Mouse (Mus musculus) E14TG2a.4 (cell line): Measurements from ENCODE around the gene Dpf2.

ENCODE experiments used
- H3K27me3 ChIP-seq: 2 replicates; pipeline ENCODE4 v1.6.1; 2014; ENCODE audit warnings: low read length, control low read depth; ENCODE audit not compliant: insufficient read depth
- H3K36me3 ChIP-seq: 2 replicates; pipeline ENCODE4 v1.6.1; 2014; ENCODE audit warnings: low read length, control low read depth; ENCODE audit not compliant: insufficient read depth
- H3K4me1 ChIP-seq: replicated peaks from 2 replicates; pipeline ENCODE4 v1.6.1; 2014; ENCODE audit warnings: low read depth, low read length, control low read depth
- H3K4me3 ChIP-seq: replicated peaks from 2 replicates; pipeline ENCODE4 v1.5.1; 2014; ENCODE audit warnings: mild to moderate bottlenecking, low read length
- H3K9me3 ChIP-seq: 2 replicates; pipeline ENCODE4 v1.6.1; 2014; ENCODE audit warnings: low read length, control low read depth
- CTCF ChIP-seq: conservative IDR thresholded peaks from 2 replicates; pipeline ENCODE4 v1.5.1; 2014; ENCODE audit warnings: low read length
- NANOG ChIP-seq: IDR thresholded peaks from 2 replicates; pipeline ENCODE4 v1.6.1; 2014; ENCODE audit warnings: borderline replicate concordance, low read length, mixed read lengths
- POU5F1 ChIP-seq: IDR thresholded peaks from 2 replicates; pipeline ENCODE4 v1.6.1; 2014; ENCODE audit warnings: low read length, borderline replicate concordance

The Dpf2 gene

GRCm38 (mm10) chr19:5939715-5940114 lies 26.9 kb upstream of the Dpf2 start:
- Histone ChIP-seq H3K36me3 (peaks cover 63% of the 10 kb centered on the region), H3K27me3 (peaks cover 10% of the 10 kb centered on the region; the same call in 1 of the 2 replicates), H3K4me3 (0 out of 2 replicates have a peak overlapping the region, but pooled peaks have one; percentile 4), H3K9me3 (no peaks in the 10 kb centered on the region), H3K4me1 (peaks cover 59% of the 10 kb centered on the region)
- TF ChIP-seq NANOG = no peak
- no peak for TF ChIP-seq POU5F1
- TF ChIP-seq CTCF = no peak

- no peak for TF ChIP-seq CTCF
- TF ChIP-seq POU5F1 = no peak
- no peak for TF ChIP-seq NANOG
- Histone ChIP-seq H3K4me3 (no peak overlapping the region), H3K36me3 (peaks cover 51% of the 10 kb centered on the region), H3K9me3 (no peaks in the 10 kb centered on the region), H3K27me3 (peaks cover 11% of the 10 kb centered on the region; the same call in 1 of the 2 replicates), H3K4me1 (peaks cover 47% of the 10 kb centered on the region)
Observed at GRCm38 (mm10) chr19:5938516-5938915, 25.7 kb upstream of the Dpf2 start.

- TF ChIP-seq CTCF (no peak), POU5F1 (no peak)
- no peaks in the 10 kb centered on the region for H3K9me3 ChIP-seq
- H3K36me3 ChIP-seq = peaks cover 45% of the 10 kb centered on the region
- H3K27me3 ChIP-seq = peaks cover 11% of the 10 kb centered on the region; the same call in 1 of the 2 replicates
- 0 out of 2 replicates have a peak overlapping the region, but pooled peaks have one; percentile 20 for H3K4me3 ChIP-seq
- H3K4me1 ChIP-seq = peaks cover 45% of the 10 kb centered on the region
Observed at GRCm38 (mm10) chr19:5937836-5938406, 25.1 kb upstream of the Dpf2 start.

- no peaks in the 10 kb centered on the region for H3K9me3 ChIP-seq
- H3K4me3 ChIP-seq = 0 out of 2 replicates have a peak overlapping the region, but pooled peaks have one; percentile 20
- peaks cover 45% of the 10 kb centered on the region for H3K4me1 ChIP-seq
- no peak for TF ChIP-seq POU5F1
- TF ChIP-seq CTCF = no peak
- no peak for TF ChIP-seq NANOG
- H3K27me3 ChIP-seq = peaks cover 14% of the 10 kb centered on the region; the same call in 1 of the 2 replicates
- H3K36me3 ChIP-seq = peaks cover 38% of the 10 kb centered on the region
Observed at GRCm38 (mm10) chr19:5937095-5937835, 24.5 kb upstream of the Dpf2 start.

GRCm38 (mm10) chr19:5935691-5936090 lies 22.9 kb upstream of the Dpf2 start:
- Histone ChIP-seq H3K36me3 (peaks cover 22% of the 10 kb centered on the region), H3K4me1 (peaks cover 44% of the 10 kb centered on the region), H3K27me3 (peaks cover 14% of the 10 kb centered on the region; the same call in 1 of the 2 replicates), H3K9me3 (no peaks in the 10 kb centered on the region), H3K4me3 (no peak overlapping the region)
- no peak for TF ChIP-seq NANOG
- no peak for TF ChIP-seq POU5F1
- no peak for TF ChIP-seq CTCF

GRCm38 (mm10) chr19:5935266-5935665 lies 22.5 kb upstream of the Dpf2 start:
- H3K4me1 ChIP-seq = peaks cover 40% of the 10 kb centered on the region
- no peaks in the 10 kb centered on the region for H3K9me3 ChIP-seq
- H3K27me3 ChIP-seq = peaks cover 14% of the 10 kb centered on the region; the same call in 1 of the 2 replicates
- H3K36me3 ChIP-seq = peaks cover 18% of the 10 kb centered on the region
- TF ChIP-seq POU5F1 (no peak), CTCF (no peak), NANOG (no peak)
- no peak overlapping the region for H3K4me3 ChIP-seq

- no peak overlapping the region for H3K4me3 ChIP-seq
- H3K4me1 ChIP-seq = peaks cover 23% of the 10 kb centered on the region
- H3K9me3 ChIP-seq = no peaks in the 10 kb centered on the region
- H3K36me3 ChIP-seq = no peaks in the 10 kb centered on the region
- peaks cover 30% of the 10 kb centered on the region for H3K27me3 ChIP-seq
- TF ChIP-seq NANOG (no peak), CTCF (no peak)
Observed at GRCm38 (mm10) chr19:5929634-5930596, 17.1 kb upstream of the Dpf2 start.

GRCm38 (mm10) chr19:5928546-5928945 lies 15.7 kb upstream of the Dpf2 start:
- no peaks in the 10 kb centered on the region for H3K36me3 ChIP-seq
- TF ChIP-seq POU5F1 (no peak), NANOG (no peak), CTCF (no peak)
- no peaks in the 10 kb centered on the region for H3K9me3 ChIP-seq
- H3K4me1 ChIP-seq = peaks cover 35% of the 10 kb centered on the region
- peaks cover 30% of the 10 kb centered on the region for H3K27me3 ChIP-seq
- H3K4me3 ChIP-seq = no peak overlapping the region
